Mouse (Mus musculus): ENCODE measurements around the gene Pkmyt1.

Pkmyt1 gene

GRCm38 (mm10) chr17:23722376-23723125, 3.6 kb upstream of the Pkmyt1 start, which contains the start of gene 1520401A03Rik:
Gene 1520401A03Rik, minus strand, starts transcription at chr17:23722783.
- DNase-seq: no peak

- DNase-seq: no peak
These were observed 659 bp upstream of the Pkmyt1 start for GRCm38 (mm10) chr17:23725477-23725876.

GRCm38 (mm10) chr17:23726758-23727142, 614 bp downstream of the Pkmyt1 start:
- DNase-seq: peak; percentile 62

- DNase-seq: no peak
These were observed 4.3 kb downstream of the Pkmyt1 start for GRCm38 (mm10) chr17:23730441-23730840.

- DNase-seq: no peak
These were observed 8.2 kb downstream of the Pkmyt1 start for GRCm38 (mm10) chr17:23734341-23734740.

- DNase-seq: no peak
These were observed 11.6 kb downstream of the Pkmyt1 start for GRCm38 (mm10) chr17:23737493-23738445.

GRCm38 (mm10) chr17:23738836-23739201, 12.7 kb downstream of the Pkmyt1 start:
- no peak for DNase-seq

- peak; percentile 42 for DNase-seq
These were observed 13.3 kb downstream of the Pkmyt1 start for GRCm38 (mm10) chr17:23739202-23740135.

- DNase-seq: peak; percentile 89
These were observed 14.0 kb downstream of the Pkmyt1 start for GRCm38 (mm10) chr17:23740136-23740584.

GRCm38 (mm10) chr17:23740598-23741021, 14.5 kb downstream of the Pkmyt1 start, which contains the start of gene Paqr4:
Gene Paqr4, minus strand, starts transcription at chr17:23740867.
- DNase-seq: no peak

GRCm38 (mm10) chr17:23741359-23742209, 15.4 kb downstream of the Pkmyt1 start:
- DNase-seq: no peak

GRCm38 (mm10) chr17:23742210-23742793, 16.2 kb downstream of the Pkmyt1 start:
- DNase-seq: no peak

GRCm38 (mm10) chr17:23742941-23743340, 16.8 kb downstream of the Pkmyt1 start:
- no peak for DNase-seq

GRCm38 (mm10) chr17:23744076-23744475, 17.9 kb downstream of the Pkmyt1 start:
- no peak for DNase-seq

GRCm38 (mm10) chr17:23744651-23745050, 18.5 kb downstream of the Pkmyt1 start:
- no peak for DNase-seq

- DNase-seq: no peak
These were observed 19.4 kb downstream of the Pkmyt1 start, which contains the start of gene Kremen2 for GRCm38 (mm10) chr17:23745301-23746251. Gene Kremen2, minus strand, starts transcription at chr17:23745833.

- no peak for DNase-seq
These were observed 20.2 kb downstream of the Pkmyt1 start for GRCm38 (mm10) chr17:23746311-23746710.

- DNase-seq: no peak
These were observed 20.6 kb downstream of the Pkmyt1 start for GRCm38 (mm10) chr17:23746767-23747166.

- no peak for DNase-seq
These were observed 21.3 kb downstream of the Pkmyt1 start for GRCm38 (mm10) chr17:23747471-23747870.

GRCm38 (mm10) chr17:23748026-23748425, 21.9 kb downstream of the Pkmyt1 start:
- DNase-seq: no peak

Data from right cerebral cortex, postnatal 14 days (tissue).